Mouse (Mus musculus) midbrain, embryonic 16.5 days (tissue): ENCODE results near the gene Grip1. TPM values are rescaled to one million over a fixed set of nuclear protein-coding genes. Genes with fewer than 3 reads are reported as not detected.

Experiments used
- ATAC-seq: fragments of 200-750 bp; cut with Nextera tagmentation; 2 replicates; pipeline ENCODE4 v1.8.0; 2017; ENCODE audit warnings: moderate TSS enrichment
- H3K27ac ChIP-seq: fragments of 300-500 bp; sonication (generic); 2 replicates; pipeline ENCODE4 v1.5.1; 2014; ENCODE audit warnings: mild to moderate bottlenecking, low read length, mixed read lengths
- H3K27me3 ChIP-seq: fragments of 300-500 bp; sonication (generic); 2 replicates; pipeline ENCODE4 v1.6.1; 2014; ENCODE audit warnings: low read depth, low read length, mixed read lengths; ENCODE audit not compliant: control insufficient read depth, insufficient read depth
- H3K36me3 ChIP-seq: fragments of 300-500 bp; sonication (generic); 2 replicates; pipeline ENCODE4 v1.6.1; 2014; ENCODE audit warnings: mild to moderate bottlenecking, low read length, moderate library complexity, mixed read lengths; ENCODE audit not compliant: control insufficient read depth, insufficient read depth
- H3K4me1 ChIP-seq: fragments of 300-500 bp; sonication (generic); 2 replicates; pipeline ENCODE4 v1.6.1; 2014; ENCODE audit warnings: mild to moderate bottlenecking, low read length, mixed read lengths; ENCODE audit not compliant: control insufficient read depth, insufficient read depth
- H3K4me2 ChIP-seq: fragments of 300-500 bp; sonication (generic); 2 replicates; pipeline ENCODE4 v1.6.1; 2014; ENCODE audit warnings: mild to moderate bottlenecking, low read length, mixed read lengths
- H3K4me3 ChIP-seq: fragments of 300-500 bp; sonication (generic); 2 replicates; pipeline ENCODE4 v1.5.1; 2014; ENCODE audit warnings: low read depth, mild to moderate bottlenecking, low read length, moderate library complexity, mixed read lengths
- H3K9ac ChIP-seq: fragments of 300-500 bp; sonication (generic); 2 replicates; pipeline ENCODE4 v1.6.1; 2014; ENCODE audit warnings: low read depth, low read length, mixed read lengths
- H3K9me3 ChIP-seq: fragments of 300-500 bp; sonication (generic); replicated peaks from 2 replicates; pipeline ENCODE4 v1.6.1; 2014; ENCODE audit warnings: mild to moderate bottlenecking, low read length, mixed read lengths; ENCODE audit not compliant: control insufficient read depth, poor library complexity, severe bottlenecking
- WGBS: fragments of 180-500 bp; shearing (Covaris S2); extraction: QIAGEN DNeasy Blood & Tissue Kit; methylation state at CpG from one replicate; pipeline ENCODE4 v1.1.7; 2014; 5-methylcytosine and 5-hydroxymethylcytosine counted together
- polyA plus RNA-seq: library from polyadenylated mRNA; unstranded; fragments of >200 nt; fragmentation: Nextera tagmentation; extraction: Ambion mirVana; gene quantifications from 2 replicates; pipeline ENCODE4 v1.2.1, GENCODE M21; 2015

Gene Grip1
- polyA plus RNA-seq, 1 experiment from 2014 or later: 19.7 TPM

GRCm38 (mm10) chr10:119610279-119610895, 156.8 kb downstream of the Grip1 start:
- Histone ChIP-seq H3K4me1 (peaks cover 9% of the 10 kb centered on the region), H3K9ac (no peak overlapping the region), H3K4me3 (no peak overlapping the region), H3K9me3 (no peaks in the 10 kb centered on the region), H3K27ac (no peak overlapping the region), H3K36me3 (no peaks in the 10 kb centered on the region), H3K27me3 (no peaks in the 10 kb centered on the region), H3K4me2 (no peak overlapping the region)
- no peak for ATAC-seq
- 69% methylated on average over 9 of the region's 9 CpGs for WGBS

- Histone ChIP-seq H3K9me3 (no peaks in the 10 kb centered on the region), H3K4me1 (peaks cover 15% of the 10 kb centered on the region), H3K36me3 (no peaks in the 10 kb centered on the region), H3K4me3 (no peak overlapping the region), H3K4me2 (no peak overlapping the region), H3K9ac (no peak overlapping the region), H3K27me3 (no peaks in the 10 kb centered on the region), H3K27ac (no peak overlapping the region)
- WGBS: 87% methylated on average over 5 of the region's 5 CpGs
- no peak for ATAC-seq
These were observed 158.4 kb downstream of the Grip1 start for GRCm38 (mm10) chr10:119612034-119612433.

- Histone ChIP-seq H3K27ac (no peak overlapping the region; the same call in 1 of the 2 replicates), H3K4me2 (no peak overlapping the region), H3K9me3 (no peaks in the 10 kb centered on the region), H3K4me3 (no peak overlapping the region), H3K4me1 (peaks cover 18% of the 10 kb centered on the region), H3K27me3 (no peaks in the 10 kb centered on the region), H3K36me3 (no peaks in the 10 kb centered on the region), H3K9ac (no peak overlapping the region)
- ATAC-seq: no peak
- WGBS: 32% methylated on average over 7 of the region's 7 CpGs
These were observed 161.1 kb downstream of the Grip1 start for GRCm38 (mm10) chr10:119614726-119615125.

- peaks cover 18% of the 10 kb centered on the region for H3K4me1 ChIP-seq
- H3K4me3 ChIP-seq: no peak overlapping the region
- H3K4me2 ChIP-seq: no peak overlapping the region
- no peak overlapping the region; the same call in 1 of the 2 replicates for H3K27ac ChIP-seq
- H3K9me3 ChIP-seq: no peaks in the 10 kb centered on the region
- no peaks in the 10 kb centered on the region for H3K27me3 ChIP-seq
- 66% methylated on average over 14 of the region's 14 CpGs for WGBS
- H3K36me3 ChIP-seq: no peaks in the 10 kb centered on the region
- no peak overlapping the region for H3K9ac ChIP-seq
- peak; percentile 80 for ATAC-seq
These were observed 161.7 kb downstream of the Grip1 start for GRCm38 (mm10) chr10:119615240-119615885.

GRCm38 (mm10) chr10:119616078-119616477, 162.4 kb downstream of the Grip1 start:
- WGBS: 80% methylated on average over 3 of the region's 3 CpGs
- Histone ChIP-seq H3K4me1 (peaks cover 18% of the 10 kb centered on the region), H3K27me3 (no peaks in the 10 kb centered on the region), H3K36me3 (no peaks in the 10 kb centered on the region), H3K4me2 (no peak overlapping the region), H3K9me3 (no peaks in the 10 kb centered on the region), H3K27ac (no peak overlapping the region), H3K4me3 (no peak overlapping the region), H3K9ac (no peak overlapping the region)
- no peak for ATAC-seq

- Histone ChIP-seq H3K27ac (no peak overlapping the region), H3K9me3 (no peaks in the 10 kb centered on the region), H3K4me3 (no peak overlapping the region), H3K4me2 (no peak overlapping the region), H3K27me3 (no peaks in the 10 kb centered on the region), H3K36me3 (no peaks in the 10 kb centered on the region), H3K4me1 (no peaks in the 10 kb centered on the region), H3K9ac (no peak overlapping the region)
- 76% methylated on average over 4 of the region's 4 CpGs for WGBS
- no peak for ATAC-seq
These were observed 175.0 kb downstream of the Grip1 start for GRCm38 (mm10) chr10:119628656-119629055.

- no peak overlapping the region for H3K4me3 ChIP-seq
- no peak overlapping the region for H3K27ac ChIP-seq
- no peaks in the 10 kb centered on the region for H3K27me3 ChIP-seq
- H3K36me3 ChIP-seq: no peaks in the 10 kb centered on the region
- WGBS: 86% methylated on average over 5 of the region's 5 CpGs
- no peak for ATAC-seq
- no peak overlapping the region for H3K9ac ChIP-seq
- H3K4me2 ChIP-seq: no peak overlapping the region
- no peaks in the 10 kb centered on the region for H3K9me3 ChIP-seq
- H3K4me1 ChIP-seq: no peaks in the 10 kb centered on the region
These were observed 176.8 kb downstream of the Grip1 start for GRCm38 (mm10) chr10:119630401-119630800.

GRCm38 (mm10) chr10:119631966-119632365, 178.3 kb downstream of the Grip1 start:
- WGBS: 77% methylated on average over 9 of the region's 9 CpGs
- Histone ChIP-seq H3K4me2 (no peak overlapping the region), H3K4me3 (no peak overlapping the region), H3K4me1 (no peaks in the 10 kb centered on the region), H3K9me3 (no peaks in the 10 kb centered on the region), H3K27ac (no peak overlapping the region), H3K27me3 (no peaks in the 10 kb centered on the region), H3K36me3 (no peaks in the 10 kb centered on the region), H3K9ac (no peak overlapping the region)
- ATAC-seq: no peak

- 79% methylated on average over 6 of the region's 6 CpGs for WGBS
- Histone ChIP-seq H3K27me3 (no peaks in the 10 kb centered on the region), H3K4me3 (no peak overlapping the region), H3K4me1 (no peaks in the 10 kb centered on the region), H3K9me3 (no peaks in the 10 kb centered on the region), H3K9ac (no peak overlapping the region), H3K36me3 (no peaks in the 10 kb centered on the region), H3K4me2 (no peak overlapping the region), H3K27ac (no peak overlapping the region)
- no peak for ATAC-seq
These were observed 180.9 kb downstream of the Grip1 start for GRCm38 (mm10) chr10:119634544-119634943.
